In genomic region chr5:111231769-111232168, GRCm38 (mm10) we compare ENCODE assay signal across 24 mouse cellular contexts.
A peak's percentile ranks its signal among the peaks of the same experiment; 100 is the strongest.
DNase-seq lines count a peak whose midpoint lies in the region; ATAC-seq lines count a peak whose summit lies in the region.
"Had no signal": no experiment of that assay in that cellular context is flagged by ENCODE, and none has a peak within 500 bp of the region (broad histone marks: within the 10 kb centered on the region; RNA-seq: fewer than 3 reads in every experiment).

No protein-coding gene starts in this region.

- H3K9me3 ChIP-seq in midbrain, embryonic 10.5 days (replicated peaks): no peaks in the 10 kb centered on the region
- H3K9me3 ChIP-seq in midbrain, embryonic 15.5 days: no peaks in the 10 kb centered on the region
- H3K9me3 ChIP-seq in hindbrain, embryonic 12.5 days (replicated peaks): no peaks in the 10 kb centered on the region
- no peaks in the 10 kb centered on the region for H3K9me3 ChIP-seq in neural tube, embryonic 13.5 days
- H3K9me3 ChIP-seq: embryonic facial prominence, embryonic 15.5 days; heart, embryonic 12.5 days; hindbrain, embryonic 15.5 days; limb, embryonic 13.5 days; liver, embryonic 13.5 days; midbrain, embryonic 13.5 days; stomach, embryonic 15.5 days had no signal

- H3K27me3 ChIP-seq in midbrain, embryonic 10.5 days (ENCODE audit: low read depth, poor library complexity, severe bottlenecking): peaks cover 18% of the 10 kb centered on the region
- no peaks in the 10 kb centered on the region for H3K27me3 ChIP-seq in midbrain, embryonic 15.5 days (replicated peaks)
- H3K27me3 ChIP-seq in hindbrain, embryonic 12.5 days: peaks cover 7% of the 10 kb centered on the region; the same call in 1 of the 2 replicates
- H3K27me3 ChIP-seq in neural tube, embryonic 13.5 days: no peaks in the 10 kb centered on the region
- H3K27me3 ChIP-seq: embryonic facial prominence, embryonic 15.5 days; hindbrain, embryonic 15.5 days; limb, embryonic 13.5 days; liver, embryonic 13.5 days; stomach, embryonic 15.5 days had no signal

- H3K4me1 ChIP-seq in midbrain, embryonic 10.5 days: peaks cover 75% of the 10 kb centered on the region
- peaks cover 54% of the 10 kb centered on the region for H3K4me1 ChIP-seq in midbrain, embryonic 15.5 days
- H3K4me1 ChIP-seq in hindbrain, embryonic 12.5 days: peaks cover 79% of the 10 kb centered on the region
- H3K4me1 ChIP-seq in neural tube, embryonic 13.5 days (replicated peaks): peaks cover 73% of the 10 kb centered on the region

- peaks cover 29% of the 10 kb centered on the region for H3K36me3 ChIP-seq in midbrain, embryonic 10.5 days
- H3K36me3 ChIP-seq in midbrain, embryonic 15.5 days (replicated peaks): peaks cover 11% of the 10 kb centered on the region; the same call in 1 of the 2 replicates
- peaks cover 9% of the 10 kb centered on the region for H3K36me3 ChIP-seq in hindbrain, embryonic 12.5 days
- H3K36me3 ChIP-seq in neural tube, embryonic 13.5 days: peaks cover 63% of the 10 kb centered on the region
- H3K36me3 ChIP-seq: hindbrain, embryonic 15.5 days; liver, embryonic 13.5 days had no signal

- H3K4me3 ChIP-seq in midbrain, embryonic 10.5 days: no peak overlapping the region
- no peak overlapping the region for H3K4me3 ChIP-seq in midbrain, embryonic 15.5 days
- H3K4me3 ChIP-seq in hindbrain, embryonic 12.5 days: no peak overlapping the region
- no peak overlapping the region for H3K4me3 ChIP-seq in neural tube, embryonic 13.5 days
- H3K4me3 ChIP-seq: embryonic facial prominence, embryonic 15.5 days; heart, embryonic 12.5 days; hindbrain, embryonic 15.5 days; limb, embryonic 13.5 days; liver, embryonic 13.5 days; midbrain, embryonic 13.5 days; stomach, embryonic 15.5 days had no signal

- DNase-seq in embryo, embryonic 10 days (ENCODE audit: low spot score): peak; percentile 37
- DNase-seq in embryo, embryonic 10.5 days (ENCODE audit: low spot score): no peak
- no peak for DNase-seq in midbrain, embryonic 10.5 days (ENCODE audit: low spot score)
- DNase-seq in urinary bladder, postnatal 25 days (ENCODE audit: low spot score): no peak
- DNase-seq in kidney, adult 18-20 months: no peak
- DNase-seq: adrenal gland, postnatal 36 days; cerebellum, adult 11 months; gastrocnemius, postnatal 14 days; heart, adult 11 months; heart, postnatal 10 days; kidney, postnatal 4 days; liver, embryonic 13.5 days; lung, embryonic 14.5 days; thymus, postnatal 25 days had no signal

- no peak overlapping the region for H3K4me2 ChIP-seq in midbrain, embryonic 15.5 days
- H3K4me2 ChIP-seq in hindbrain, embryonic 12.5 days (replicated peaks): no peak overlapping the region
- no peak overlapping the region for H3K4me2 ChIP-seq in neural tube, embryonic 13.5 days
- H3K4me2 ChIP-seq: embryonic facial prominence, embryonic 15.5 days; heart, embryonic 12.5 days; hindbrain, embryonic 15.5 days; limb, embryonic 13.5 days; liver, embryonic 13.5 days; lung, embryonic 14.5 days; midbrain, embryonic 13.5 days; stomach, embryonic 15.5 days had no signal

- H3K9ac ChIP-seq in midbrain, embryonic 15.5 days: no peak overlapping the region
- H3K9ac ChIP-seq in hindbrain, embryonic 12.5 days: no peak overlapping the region
- no peak overlapping the region for H3K9ac ChIP-seq in neural tube, embryonic 13.5 days
- H3K9ac ChIP-seq: embryonic facial prominence, embryonic 15.5 days; heart, embryonic 12.5 days; hindbrain, embryonic 15.5 days; limb, embryonic 13.5 days; liver, embryonic 13.5 days; lung, embryonic 14.5 days; stomach, embryonic 15.5 days had no signal

- whole genome bisulfite sequencing in midbrain, embryonic 10.5 days: 68% methylated on average over 1 of the region's 1 CpGs
- 43% methylated on average over 1 of the region's 1 CpGs for WGBS in midbrain, embryonic 15.5 days
- WGBS in hindbrain, embryonic 12.5 days: 33% methylated on average over 1 of the region's 1 CpGs
- WGBS in neural tube, embryonic 13.5 days: 12% methylated on average over 1 of the region's 1 CpGs

- H3K27ac ChIP-seq in midbrain, embryonic 10.5 days (replicated peaks): peak overlapping the region; percentile 61
- H3K27ac ChIP-seq in midbrain, embryonic 15.5 days: no peak overlapping the region
- H3K27ac ChIP-seq in hindbrain, embryonic 12.5 days: peak overlapping the region; percentile 23; the same call in 1 of the 2 replicates
- peak overlapping the region; percentile 75 for H3K27ac ChIP-seq in neural tube, embryonic 13.5 days (replicated peaks)
- H3K27ac ChIP-seq: embryonic facial prominence, embryonic 15.5 days; limb, embryonic 13.5 days; liver, embryonic 13.5 days; stomach, embryonic 15.5 days had no signal

- ATAC-seq in midbrain, embryonic 15.5 days (replicated peaks): no peak
- ATAC-seq in hindbrain, embryonic 12.5 days (ENCODE audit: low FRiP score): 0 out of 2 replicates have a peak, but pooled peaks have one; percentile 37
- 0 out of 2 replicates have a peak, but pooled peaks have one; percentile 36 for ATAC-seq in neural tube, embryonic 13.5 days (ENCODE audit: low read depth)
- ATAC-seq: intestine, postnatal 0 days had no signal
